Mouse (Mus musculus) induced T-regulatory cell, adult 2 months (primary cell): ENCODE measurements around the gene Fam204a.

Experiments used
- DNase-seq: peaks from one replicate; pipeline ENCODE4 v3.0.0-alpha.2; 2012; ENCODE audit warnings: low read depth

The Fam204a gene

DNA sequence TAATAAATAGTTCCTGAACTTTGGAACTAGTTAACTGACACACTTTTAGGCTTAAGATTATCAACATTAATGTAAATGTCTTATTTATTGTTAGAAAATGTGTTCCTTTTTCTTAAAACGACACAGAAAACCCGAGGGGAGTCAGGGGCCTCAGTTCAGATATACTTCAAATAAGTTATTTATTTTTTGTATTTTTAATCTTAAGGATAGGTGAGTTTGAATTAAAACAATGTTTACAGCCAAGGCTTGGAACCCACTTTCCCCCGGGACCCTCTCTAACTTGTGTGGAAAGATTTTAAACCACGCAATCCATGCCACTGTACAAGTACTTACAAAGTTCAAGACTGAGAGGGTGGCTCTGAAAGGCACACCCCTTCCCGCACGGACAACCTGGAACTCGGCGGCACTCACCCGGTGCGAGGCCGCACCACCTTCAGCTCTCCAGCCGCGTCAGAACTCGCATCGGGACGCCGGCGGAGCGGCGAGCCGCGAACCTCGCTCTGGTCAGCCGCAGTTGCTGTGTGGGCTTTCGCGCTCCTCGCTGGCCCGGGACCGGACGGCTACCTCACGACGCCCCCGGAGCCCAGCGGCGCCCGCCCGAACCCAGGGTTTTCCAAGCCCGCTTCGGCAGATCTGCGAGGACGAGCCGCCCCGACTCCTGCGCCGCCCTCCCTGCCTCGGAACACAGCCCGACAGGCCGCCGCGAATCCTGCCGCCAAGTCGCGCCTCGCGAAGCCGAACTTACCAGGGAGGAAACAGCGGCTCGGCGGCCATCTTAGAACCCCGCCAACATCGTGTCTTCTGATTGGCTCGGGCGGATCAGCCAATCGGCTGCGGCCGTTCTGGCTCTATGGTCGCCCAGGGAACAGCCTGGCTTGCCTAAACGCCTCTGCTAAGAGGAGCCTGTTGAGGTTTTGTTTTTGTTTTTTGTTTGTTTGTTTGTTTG lies at the start of gene Fam204a:
TSS of gene Fam204a (minus strand) at position 803 of the 946 bp plus-strand sequence.
- peak; percentile 95 for DNase-seq

DNA sequence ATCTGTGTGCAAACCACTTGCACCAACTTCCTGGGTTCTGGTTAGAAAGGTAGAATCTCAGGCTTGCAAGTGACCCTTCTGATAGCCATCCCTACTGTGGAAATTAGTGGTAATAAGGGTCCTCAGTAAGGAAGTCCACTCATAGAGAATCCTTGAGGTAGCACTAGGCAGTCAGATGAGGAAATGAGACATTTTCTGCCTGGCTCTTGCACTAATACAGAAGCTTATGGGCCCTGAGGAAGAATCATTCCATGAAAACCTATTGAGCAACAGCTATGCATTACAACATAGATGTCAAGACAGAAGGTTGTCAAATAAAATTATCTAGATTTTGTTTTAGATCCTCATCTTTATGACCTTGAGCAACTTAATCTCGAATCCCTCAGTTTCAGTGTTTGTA lies 39.3 kb upstream of the Fam204a start:
- DNase-seq, result no peak

DNA sequence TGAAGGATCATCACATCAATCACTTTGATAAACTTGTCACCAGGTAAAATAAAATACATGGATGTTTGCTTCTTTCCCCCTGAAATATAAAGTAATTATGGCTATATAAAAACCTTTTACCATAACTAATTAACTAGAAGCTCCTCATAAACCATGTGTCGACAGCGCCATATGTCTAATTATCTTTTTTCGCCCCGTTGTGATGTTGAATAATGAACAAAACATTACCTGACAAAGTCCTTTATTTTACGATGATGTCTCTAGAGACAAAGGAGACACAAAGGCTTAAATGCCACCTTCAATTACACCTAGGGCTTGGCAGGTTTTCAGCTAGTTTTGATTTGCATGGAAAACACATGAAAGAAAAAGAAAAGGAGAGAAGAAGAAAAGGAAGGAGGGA lies 34.2 kb upstream of the Fam204a start:
- no peak for DNase-seq

DNA sequence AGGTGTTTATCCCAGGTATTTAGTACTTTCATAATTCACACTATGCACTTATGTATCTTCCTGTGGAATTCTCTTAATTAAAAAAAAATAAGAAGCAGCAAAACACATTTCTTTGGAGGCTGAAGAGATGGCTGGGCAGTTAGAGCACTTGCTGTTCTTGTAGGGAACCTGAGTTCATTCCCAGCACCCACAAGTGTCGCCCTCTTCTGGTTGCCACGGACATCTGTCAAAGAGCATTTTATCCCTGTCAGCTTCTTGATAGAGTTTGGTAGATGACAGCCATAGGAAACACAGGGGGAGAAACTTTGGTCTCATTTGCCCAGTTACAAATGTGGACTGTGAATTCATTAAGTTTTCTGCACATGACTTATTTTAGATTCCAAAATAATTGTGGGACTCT lies 25.5 kb upstream of the Fam204a start:
- DNase-seq, result peak; percentile 29

DNA sequence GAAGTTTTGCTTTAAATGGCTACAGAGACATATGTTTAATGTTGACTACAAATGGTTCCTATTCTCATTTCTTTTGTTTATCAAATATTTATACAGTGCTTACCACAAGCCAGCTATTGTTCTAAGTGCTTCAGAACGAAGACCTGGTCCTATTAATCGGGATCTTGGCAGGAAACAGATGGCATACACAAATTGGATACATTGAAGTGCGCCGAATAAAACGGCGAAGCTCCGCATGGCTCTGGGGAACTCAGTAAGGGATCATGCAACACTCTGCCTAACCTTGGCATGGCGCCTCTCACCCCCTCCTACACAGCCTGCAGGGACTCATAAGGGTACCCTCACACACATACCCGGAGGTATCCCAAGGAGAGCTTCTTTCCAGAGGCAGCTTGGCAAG lies 24.7 kb upstream of the Fam204a start:
- no peak for DNase-seq

DNA sequence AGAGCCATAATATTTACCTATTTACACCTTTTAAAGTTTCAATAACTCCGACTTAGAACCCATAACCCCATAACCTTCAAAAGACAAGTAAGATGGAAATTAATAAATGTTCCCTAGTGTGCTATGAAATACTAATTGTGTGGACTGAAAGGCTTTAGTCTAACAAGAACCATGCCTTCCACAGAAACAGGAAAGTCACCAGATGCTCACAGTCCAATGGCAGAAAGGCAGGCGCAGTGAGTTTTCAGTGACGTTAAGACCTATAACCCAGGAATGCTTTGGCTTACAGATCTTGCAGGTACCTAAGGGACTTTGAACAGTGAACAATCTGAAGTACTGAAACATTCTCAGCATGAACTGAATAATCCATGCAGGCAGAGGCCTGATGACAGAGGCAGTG lies 18.7 kb upstream of the Fam204a start:
- no peak for DNase-seq

DNA sequence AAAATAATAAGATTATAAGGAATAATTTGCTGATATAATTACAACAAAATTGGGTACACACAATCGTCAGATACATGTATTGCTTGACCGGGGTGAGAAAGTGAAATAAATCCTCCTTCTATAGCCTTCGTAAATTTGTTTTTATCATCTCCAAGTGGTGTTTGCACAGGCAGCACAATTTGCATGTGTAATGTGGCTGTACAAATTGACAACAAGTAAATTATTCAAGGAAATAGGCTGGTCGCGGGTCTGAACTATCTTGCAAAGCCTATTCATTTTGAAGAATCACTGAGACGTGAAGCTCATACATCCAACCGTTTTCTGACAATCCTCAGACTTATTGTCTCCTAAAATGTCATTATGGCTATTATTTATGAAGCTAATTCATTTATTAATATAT lies 16.1 kb upstream of the Fam204a start:
- DNase-seq, result no peak

DNA sequence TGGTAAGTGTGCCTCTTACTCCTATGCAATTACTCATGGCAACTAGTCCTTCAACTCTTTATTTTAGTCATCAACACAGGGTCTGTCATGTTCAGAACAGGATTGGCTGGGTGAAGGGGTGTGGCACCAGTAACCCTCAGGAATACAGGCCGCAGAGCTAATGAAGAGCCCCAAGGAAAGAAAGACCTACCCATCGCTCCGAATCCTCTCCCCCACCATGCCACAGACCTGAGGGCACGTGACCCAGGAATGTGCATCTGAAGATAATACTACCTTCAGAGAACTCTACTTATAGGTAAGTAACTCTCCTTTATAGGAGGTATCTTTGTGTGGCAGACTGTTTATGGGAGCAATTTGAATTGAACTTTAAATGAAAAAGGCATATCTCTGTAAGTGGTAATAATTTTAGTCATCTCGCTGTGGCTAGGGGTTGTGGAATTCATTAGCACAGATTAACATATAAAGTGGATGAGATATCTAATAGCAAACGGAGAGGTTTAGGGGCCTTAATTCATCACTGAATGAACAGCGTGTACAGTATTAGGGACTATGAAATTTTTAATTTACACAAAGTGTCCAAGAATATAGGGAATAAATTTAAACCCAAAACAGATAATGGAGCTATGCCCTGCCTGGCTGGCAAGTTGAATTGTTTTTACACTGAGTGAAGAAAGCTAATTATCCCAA lies 15.6 kb upstream of the Fam204a start:
- no peak for DNase-seq

DNA sequence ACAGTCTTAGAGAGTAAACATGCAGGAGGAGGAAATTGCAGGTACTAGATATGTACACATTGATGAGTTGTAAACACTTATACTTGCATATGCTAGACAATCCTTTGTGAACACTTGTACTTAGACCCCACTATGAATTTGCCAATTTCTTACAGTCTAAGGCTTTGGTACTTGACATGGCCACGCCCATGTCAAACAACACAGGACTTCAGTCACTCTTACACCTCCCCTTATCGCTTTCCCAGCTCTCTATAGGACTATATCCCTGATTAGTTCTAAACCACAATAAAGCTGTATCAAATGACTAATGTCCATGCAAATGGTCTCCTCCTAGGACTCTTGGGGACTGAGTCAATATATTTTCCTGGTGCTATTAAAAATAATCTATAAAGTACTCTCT lies 5.0 kb upstream of the Fam204a start:
- DNase-seq, result no peak

DNA sequence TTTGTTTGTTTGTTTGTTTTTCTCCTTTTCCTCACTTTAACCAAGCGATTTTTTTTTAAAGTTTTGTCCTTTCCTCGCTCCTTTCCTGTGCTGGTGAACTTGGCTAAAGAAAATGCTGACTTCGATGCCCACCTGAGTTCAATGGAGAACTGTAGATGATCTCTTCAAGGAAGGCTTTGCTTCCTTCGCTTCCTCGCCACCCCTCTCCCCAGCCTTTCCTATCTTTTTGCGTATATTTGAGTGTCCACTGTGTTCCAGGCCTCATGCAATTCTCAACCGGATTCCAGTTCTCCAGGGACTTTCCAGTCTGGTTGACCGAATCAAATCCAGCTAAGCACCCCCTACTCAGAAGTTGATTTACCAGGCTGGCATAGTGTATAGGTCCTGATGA lies 339 bp upstream of the Fam204a start:
- DNase-seq, result no peak

DNA sequence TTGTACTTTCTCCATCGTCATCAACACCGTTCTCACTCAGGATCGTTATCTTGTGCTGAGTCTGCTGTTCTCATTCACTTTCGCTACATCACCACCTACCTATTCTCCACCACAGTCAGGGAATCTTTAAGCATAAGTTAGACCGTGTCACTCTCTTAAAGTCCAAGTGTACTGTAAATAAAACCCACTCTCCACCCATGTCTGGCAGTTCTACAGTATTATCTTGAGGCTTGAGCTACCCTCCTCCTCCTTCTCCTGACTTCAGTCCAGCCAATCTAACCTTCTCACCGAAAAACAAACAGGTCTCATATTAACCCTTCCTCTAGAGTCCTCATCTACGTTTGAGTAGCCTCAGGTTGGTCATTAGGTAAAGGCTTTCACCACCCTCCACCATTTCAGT lies 7.1 kb downstream of the Fam204a start:
- DNase-seq, result no peak

DNA sequence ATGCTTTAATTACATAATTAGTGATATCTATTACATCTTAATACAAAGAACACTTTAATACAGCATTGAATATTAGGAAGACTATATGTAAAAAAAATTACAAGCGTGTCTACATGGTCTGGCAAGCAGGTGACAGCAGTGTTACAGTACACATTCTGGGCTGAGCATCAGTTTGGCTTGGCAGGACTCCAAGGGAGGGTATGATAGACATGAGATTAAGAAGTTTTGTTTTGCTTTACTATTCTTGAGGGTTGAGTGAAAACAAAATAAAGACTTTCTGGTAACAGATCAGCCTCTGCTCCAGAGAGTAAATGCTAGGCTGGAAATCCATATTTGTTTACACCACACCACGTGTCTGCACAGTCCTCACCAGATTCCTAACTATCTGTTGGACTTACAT lies 8.5 kb downstream of the Fam204a start:
- no peak for DNase-seq

DNA sequence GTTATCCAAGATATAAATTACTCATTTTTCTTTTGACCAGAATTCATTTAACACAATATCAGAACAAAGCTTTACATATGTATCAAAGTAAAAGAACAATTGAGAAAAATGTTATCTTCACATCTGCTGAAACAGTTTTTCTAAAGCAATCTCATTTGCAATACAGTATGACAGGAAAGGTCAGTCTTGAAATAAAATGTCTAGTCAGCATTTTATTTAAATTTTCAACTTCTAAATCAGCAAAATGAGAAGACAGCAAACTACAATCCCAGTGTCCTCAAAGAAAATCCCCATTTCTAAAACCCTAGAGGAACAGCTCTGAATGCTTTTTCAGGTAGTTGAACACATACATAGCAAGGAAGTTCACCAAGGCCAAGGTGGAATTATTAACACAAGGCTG lies 18.3 kb downstream of the Fam204a start:
- DNase-seq, result no peak

DNA sequence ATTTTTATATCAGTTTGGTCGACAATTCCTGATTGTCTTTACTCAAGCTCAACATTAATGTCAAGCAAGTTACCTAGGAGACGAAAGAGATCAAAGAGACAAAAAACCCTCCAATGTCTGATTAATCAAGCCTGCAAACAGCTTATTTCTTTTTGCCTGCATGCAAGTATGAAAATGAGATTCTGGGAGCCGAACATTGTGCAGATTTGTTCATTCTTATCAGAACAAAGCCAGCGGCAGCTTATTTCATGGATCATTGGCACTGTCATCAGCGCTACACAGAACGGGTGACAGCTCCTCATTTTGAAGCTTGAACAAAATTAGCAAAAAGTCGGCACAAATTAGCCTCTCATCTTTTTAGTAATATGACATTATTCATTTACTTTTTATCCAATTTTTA lies 22.3 kb downstream of the Fam204a start:
- DNase-seq, result no peak

DNA sequence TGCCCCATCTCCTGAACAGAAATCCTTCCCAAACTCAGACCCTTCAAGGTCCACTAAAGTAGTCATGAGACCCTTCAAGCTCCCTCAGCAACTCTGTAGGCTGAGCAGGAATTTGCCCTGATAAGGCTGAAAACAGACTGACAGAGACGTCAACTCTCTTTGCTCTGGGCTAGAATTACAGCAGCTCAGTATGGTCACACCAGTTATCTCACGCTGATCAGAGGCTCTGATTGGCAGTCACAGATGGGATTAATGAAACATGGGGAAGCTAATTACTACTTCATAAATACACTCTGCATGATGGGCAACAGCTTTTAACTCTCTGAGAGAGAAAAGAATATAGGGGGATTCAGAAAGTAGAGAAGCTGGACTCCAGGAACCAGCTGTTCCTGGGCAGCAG lies 26.2 kb downstream of the Fam204a start:
- DNase-seq, result no peak

DNA sequence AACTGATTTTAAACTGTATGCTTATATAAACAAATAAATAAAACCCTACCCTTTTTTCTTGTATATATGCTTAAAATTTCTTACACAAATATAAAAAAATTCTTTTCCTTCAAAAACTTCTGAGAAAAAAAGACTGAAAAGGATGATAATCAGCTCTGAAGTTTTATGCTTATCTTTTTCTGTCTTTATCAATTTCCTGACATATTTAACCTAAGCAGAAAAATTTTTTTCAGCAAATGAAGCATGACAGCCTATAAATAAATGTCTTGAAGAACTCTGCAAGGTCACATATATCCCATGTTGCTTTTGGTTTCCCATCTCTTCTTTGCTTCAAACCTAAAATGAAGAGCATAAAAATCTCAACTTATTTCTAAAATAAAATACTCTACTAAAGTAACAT lies 27.3 kb downstream of the Fam204a start:
- DNase-seq, result no peak

DNA sequence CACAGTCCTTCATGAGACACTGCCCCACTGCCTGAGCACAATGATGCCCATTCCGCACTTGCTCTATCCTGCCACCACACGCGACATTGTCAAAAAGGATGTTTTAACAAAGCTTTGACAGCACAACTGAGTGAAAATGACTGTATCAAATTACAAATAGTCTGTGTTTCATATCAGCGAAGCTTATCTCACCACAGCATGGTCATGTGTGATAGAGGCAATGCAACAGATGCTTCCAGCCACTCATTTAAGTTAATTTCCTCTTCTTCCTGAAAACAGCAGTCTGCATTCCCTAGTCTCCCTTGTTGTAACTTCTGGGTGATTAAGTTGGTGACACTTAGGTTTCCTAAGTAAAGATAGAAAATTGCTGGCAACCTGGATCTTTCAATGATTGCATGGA lies 33.7 kb downstream of the Fam204a start:
- DNase-seq, result no peak

DNA sequence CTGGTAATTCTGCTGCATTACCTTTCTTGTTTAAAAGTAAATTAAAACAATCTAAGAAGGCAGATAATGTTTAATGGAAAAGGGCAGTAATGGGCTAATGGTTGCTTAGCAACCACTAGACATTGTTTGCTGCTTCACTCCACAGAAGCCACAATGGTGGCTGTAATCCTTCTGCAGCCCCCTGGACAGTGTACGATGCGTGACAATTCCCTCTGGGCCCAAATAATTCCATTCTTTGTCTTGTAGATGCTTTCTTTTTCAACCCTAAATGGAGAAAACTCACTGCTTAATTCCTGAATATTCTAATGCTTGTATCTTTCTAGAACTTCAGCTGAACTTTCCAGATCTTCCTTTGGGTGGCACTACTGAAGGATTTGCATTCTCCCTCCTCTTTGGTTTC lies 37.3 kb downstream of the Fam204a start:
- no peak for DNase-seq

DNA sequence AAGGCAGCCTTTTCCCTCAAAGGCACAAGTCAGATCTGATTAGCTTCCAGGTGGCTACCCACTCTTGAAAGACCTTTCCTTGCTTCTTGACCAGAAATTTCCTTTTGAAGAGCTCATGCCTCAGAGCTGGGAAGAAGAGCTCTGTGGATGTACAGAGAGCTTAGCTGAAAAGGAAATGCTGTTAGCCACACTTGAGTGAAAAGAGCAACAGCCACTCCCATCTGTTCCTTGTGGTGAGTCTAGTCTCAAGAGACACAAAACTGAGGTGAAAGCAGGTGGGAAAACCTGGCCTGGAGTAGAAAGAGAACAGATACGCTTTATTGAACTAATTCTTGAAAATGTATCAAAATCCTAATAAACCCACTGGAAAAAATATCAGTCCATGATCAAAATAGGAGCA lies 43.6 kb downstream of the Fam204a start:
- DNase-seq, result peak; percentile 16

DNA sequence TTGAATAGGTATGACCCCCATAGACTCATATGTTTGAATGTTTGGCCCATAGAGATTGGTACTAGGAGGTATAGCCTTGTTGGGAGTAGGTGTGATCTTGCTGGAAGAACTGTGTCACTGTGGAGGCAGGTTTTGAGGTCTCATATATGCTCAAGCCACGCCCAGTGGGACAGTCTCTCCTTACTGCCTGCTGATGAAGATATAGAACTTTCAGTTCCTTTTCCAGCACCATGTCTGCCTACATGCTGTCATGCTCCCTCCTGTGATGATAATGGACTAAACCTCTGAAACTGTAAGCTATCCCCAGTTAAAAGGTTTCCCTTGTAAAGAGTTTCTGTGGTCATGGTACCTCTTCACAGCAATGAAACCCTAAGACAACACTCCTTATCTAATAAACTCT lies 44.3 kb downstream of the Fam204a start:
- DNase-seq, result no peak

DNA sequence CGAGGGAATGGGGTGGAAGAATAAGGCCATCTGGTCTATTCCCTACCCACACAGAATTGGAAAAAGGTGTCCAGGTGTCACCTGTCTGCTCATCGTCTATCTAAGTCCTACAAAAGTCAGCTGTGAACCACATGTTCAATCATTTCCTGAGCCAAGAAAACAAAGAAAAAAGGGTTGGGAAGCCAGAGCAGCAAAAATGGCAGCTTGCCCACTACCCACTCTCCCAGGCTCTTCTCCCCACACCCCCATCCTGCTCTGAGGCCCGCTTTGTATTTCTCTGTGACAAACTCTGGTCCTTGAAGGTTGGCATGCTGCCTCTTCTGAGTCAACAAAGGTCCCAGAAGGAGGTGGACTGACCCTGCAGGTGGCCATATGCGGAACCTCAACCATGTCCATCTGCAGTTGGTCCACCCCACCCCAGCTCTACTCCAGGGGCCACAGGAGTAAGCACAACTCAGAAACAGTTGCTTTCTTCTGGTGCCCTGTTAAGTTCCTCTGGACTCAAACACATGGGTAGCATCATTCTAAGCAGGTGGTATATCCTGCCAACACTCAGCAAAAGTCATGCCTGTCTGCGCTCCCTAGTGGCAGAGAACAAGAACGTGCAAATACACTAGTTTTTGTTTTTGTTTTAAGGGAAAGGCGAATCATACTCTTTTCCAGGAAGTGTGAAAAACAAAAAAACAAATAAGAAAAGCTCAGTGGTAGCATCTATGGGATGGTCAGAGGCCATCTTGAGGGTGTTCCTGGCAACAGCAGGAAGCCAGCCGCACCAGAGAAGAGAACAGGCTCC lies 47.5 kb downstream of the Fam204a start:
- no peak for DNase-seq

DNA sequence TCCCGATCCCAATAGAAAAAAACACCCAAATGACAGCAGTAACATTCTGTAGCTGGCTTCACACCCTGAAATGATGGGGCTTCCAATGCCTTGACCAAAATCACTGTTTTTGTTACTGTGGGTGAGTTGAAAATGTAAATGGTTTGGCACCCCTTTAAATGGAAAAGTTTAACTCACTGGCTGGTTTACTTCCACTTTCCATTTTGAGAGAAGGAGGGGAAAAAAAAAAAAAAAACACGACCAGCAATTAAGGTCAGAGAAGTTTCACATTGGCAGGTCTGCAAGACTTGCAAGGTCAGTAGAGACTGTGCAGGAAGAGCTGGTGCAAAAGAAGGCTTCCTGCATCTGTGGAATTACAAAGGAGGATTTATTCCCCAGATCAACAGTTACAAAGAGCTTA lies 61.1 kb downstream of the Fam204a start:
- no peak for DNase-seq
